Comparison of ENCODE assay signal across 16 mouse cellular contexts in the genomic region with DNA sequence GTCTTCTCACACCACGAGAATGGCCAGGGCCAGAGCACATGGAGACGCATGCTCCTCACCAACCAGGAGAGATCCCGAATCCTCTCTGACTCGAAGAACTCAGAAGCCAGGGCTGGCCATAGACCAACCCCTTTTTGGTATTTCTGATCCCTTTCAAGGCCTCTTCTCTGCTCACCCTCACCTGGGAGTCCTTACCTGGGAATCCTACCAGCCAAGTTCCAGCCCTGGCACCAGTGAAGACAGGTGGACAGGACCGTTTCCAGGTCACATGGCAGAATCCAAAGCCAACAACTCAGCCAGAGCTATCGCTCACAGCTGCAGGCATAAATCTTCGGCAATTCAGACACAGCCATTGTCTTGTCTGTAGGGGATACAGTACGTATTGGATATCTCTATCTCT.
A peak's percentile ranks its signal among the peaks of the same experiment; 100 is the strongest.
DNase-seq lines count a peak whose midpoint lies in the region; ATAC-seq lines count a peak whose summit lies in the region.
"Had no signal": no experiment of that assay in that cellular context is flagged by ENCODE, and none has a peak within 500 bp of the region (broad histone marks: within the 10 kb centered on the region; RNA-seq: fewer than 3 reads in every experiment).

No protein-coding gene starts in this region.

- H3K36me3 ChIP-seq in liver, embryonic 12.5 days: no peaks in the 10 kb centered on the region
- H3K36me3 ChIP-seq: embryonic facial prominence, embryonic 12.5 days; forebrain, embryonic 15.5 days; hindbrain, embryonic 13.5 days had no signal

- ATAC-seq in liver, embryonic 12.5 days: no peak
- ATAC-seq: forebrain, embryonic 15.5 days; hindbrain, postnatal 0 days had no signal

- no peak overlapping the region for H3K27ac ChIP-seq in liver, embryonic 12.5 days
- H3K27ac ChIP-seq: embryonic facial prominence, embryonic 12.5 days; forebrain, embryonic 15.5 days; hindbrain, embryonic 13.5 days; hindbrain, postnatal 0 days had no signal

- 71% methylated on average over 8 of the region's 8 CpGs for WGBS in liver, embryonic 12.5 days (ENCODE audit: insufficient replicate concordance)

- no peaks in the 10 kb centered on the region for H3K4me1 ChIP-seq in liver, embryonic 12.5 days

- H3K27me3 ChIP-seq in liver, embryonic 12.5 days (replicated peaks): no peaks in the 10 kb centered on the region
- H3K27me3 ChIP-seq: embryonic facial prominence, embryonic 12.5 days; forebrain, embryonic 15.5 days; hindbrain, embryonic 13.5 days had no signal

- no peak overlapping the region for H3K9ac ChIP-seq in liver, embryonic 12.5 days
- H3K9ac ChIP-seq: embryonic facial prominence, embryonic 12.5 days; forebrain, embryonic 15.5 days; hindbrain, embryonic 13.5 days had no signal

- no peak overlapping the region for H3K4me3 ChIP-seq in liver, embryonic 12.5 days
- H3K4me3 ChIP-seq: embryonic facial prominence, embryonic 12.5 days; forebrain, embryonic 15.5 days; hindbrain, embryonic 13.5 days had no signal

- DNase-seq in brain, adult 2 months (ENCODE audit: low read depth, low spot score): peak; percentile 29
- DNase-seq in cerebellum, adult 18-20 months: peak; percentile 29 to 32
- peak; percentile 44 for DNase-seq in cerebellum, adult 9-11 months
- DNase-seq in cerebellum, postnatal 36 days: peak; percentile 40 to 49
- no peak for DNase-seq in ovary, adult 18-20 months (ENCODE audit: low spot score)
- DNase-seq: adrenal gland, adult 8-10 months; adrenal gland, postnatal 36 days; gastrocnemius, postnatal 10 days; heart, postnatal 10 days; heart, postnatal 4 days; kidney, adult 18-20 months had no signal

- 0 out of 2 replicates have a peak, but pooled peaks cover 3% of the 10 kb centered on the region for H3K9me3 ChIP-seq in liver, embryonic 12.5 days (replicated peaks)
- H3K9me3 ChIP-seq: embryonic facial prominence, embryonic 12.5 days; forebrain, embryonic 15.5 days; hindbrain, embryonic 13.5 days had no signal

- H3K4me2 ChIP-seq in liver, embryonic 12.5 days: no peak overlapping the region
- H3K4me2 ChIP-seq: embryonic facial prominence, embryonic 12.5 days; forebrain, embryonic 15.5 days; hindbrain, embryonic 13.5 days had no signal
